Mouse (Mus musculus) olfactory bulb, adult 2 months (tissue): ENCODE results near the gene Ghr.

Experiments used
- CTCF ChIP-seq: fragments of 200-500 bp; IDR thresholded peaks from 2 replicates; pipeline ENCODE4 v1.5.1; 2012; ENCODE audit warnings: low read depth, mild to moderate bottlenecking, low read length, moderate library complexity; ENCODE audit not compliant: insufficient read depth
- POLR2A ChIP-seq: fragments of 200-500 bp; IDR thresholded peaks from 2 replicates; pipeline ENCODE4 v1.6.1; 2012; ENCODE audit warnings: mild to moderate bottlenecking, low read depth, low read length, moderate library complexity; ENCODE audit not compliant: insufficient read depth

- TF ChIP-seq POLR2A = no peak
- TF ChIP-seq CTCF = no peak
These were observed 37.1 kb upstream of the Ghr start for GRCm38 (mm10) chr15:3620368-3620767.
